20 mouse cellular contexts compared by ENCODE assay signal in genomic region chr2:90576936-90577335, GRCm38 (mm10). TPM values are rescaled to one million over a fixed set of nuclear protein-coding genes. Genes with fewer than 3 reads are reported as not detected.
DNase-seq lines count a peak whose midpoint lies in the region; ATAC-seq and TF ChIP-seq lines count a peak whose summit lies in the region.
"Had no signal": no experiment of that assay in that cellular context is flagged by ENCODE, and none has a peak within 500 bp of the region (broad histone marks: within the 10 kb centered on the region; RNA-seq: fewer than 3 reads in every experiment).

No protein-coding gene starts in this region.

- peaks cover 66% of the 10 kb centered on the region for H3K79me2 ChIP-seq in macrophage (ENCODE audit: inconsistent target)

- no peak for DNase-seq in gastrocnemius, adult 2 months
- no peak for DNase-seq in gastrocnemius, postnatal 14 days
- DNase-seq in kidney, adult 9 months = peak; percentile 68
- DNase-seq in kidney, adult 11 months = no peak
- DNase-seq in neural tube, embryonic 10.5 days (ENCODE audit: extremely low spot score, low spot score) = peak; percentile 12
- no peak for DNase-seq in thymus, adult 18-20 months
- DNase-seq: adrenal gland, postnatal 14 days; cerebellum, postnatal 36 days; gastrocnemius, postnatal 10 days; heart, adult 2 months; kidney, postnatal 14 days; layer of hippocampus, adult 9-11 months; midbrain, embryonic 14.5 days; right cerebral cortex, postnatal 25 days had no signal

- H3K9me3 ChIP-seq in neural tube, embryonic 15.5 days (replicated peaks) = no peaks in the 10 kb centered on the region
- H3K9me3 ChIP-seq: embryonic facial prominence, embryonic 15.5 days; limb, embryonic 12.5 days; lung, embryonic 15.5 days had no signal

- H3K4me3 ChIP-seq in gastrocnemius, adult 2 months = no peak overlapping the region
- H3K4me3 ChIP-seq in neural tube, embryonic 15.5 days (replicated peaks) = no peak overlapping the region
- peak overlapping the region; percentile 16 for H3K4me3 ChIP-seq in macrophage (ENCODE audit: inconsistent target)
- H3K4me3 ChIP-seq: embryonic facial prominence, embryonic 15.5 days; heart, adult 2 months; limb, embryonic 12.5 days; lung, embryonic 15.5 days; myocyte had no signal

- intact Hi-C loops in gastrocnemius, adult 2 months (cut with DNase I) = loop anchor here (5.0 kb wide), 2 partner anchors 35 to 85 kb away; no protein-coding TSS in a partner anchor
- intact Hi-C loops in gastrocnemius, postnatal 14 days (cut with DNase I; ENCODE audit: low total_unique reads) = no loop called here

- H3K4me2 ChIP-seq in neural tube, embryonic 15.5 days = no peak overlapping the region
- H3K4me2 ChIP-seq: embryonic facial prominence, embryonic 15.5 days; limb, embryonic 12.5 days; lung, embryonic 15.5 days had no signal

- no peaks in the 10 kb centered on the region for H3K36me3 ChIP-seq in neural tube, embryonic 15.5 days
- no peaks in the 10 kb centered on the region for H3K36me3 ChIP-seq in macrophage (ENCODE audit: inconsistent target)
- H3K36me3 ChIP-seq: embryonic facial prominence, embryonic 15.5 days; limb, embryonic 12.5 days; lung, embryonic 15.5 days had no signal

- peaks cover 43% of the 10 kb centered on the region for H3K4me1 ChIP-seq in neural tube, embryonic 15.5 days

- H3K27me3 ChIP-seq in neural tube, embryonic 15.5 days (replicated peaks) = no peaks in the 10 kb centered on the region
- H3K27me3 ChIP-seq: embryonic facial prominence, embryonic 15.5 days had no signal

- WGBS in neural tube, embryonic 15.5 days = 28% methylated on average over 1 of the region's 1 CpGs
- 100% methylated on average over 1 of the region's 1 CpGs for WGBS in macrophage (ENCODE audit: missing documents)

- H3K9ac ChIP-seq in neural tube, embryonic 15.5 days (replicated peaks) = no peak overlapping the region
- H3K9ac ChIP-seq: embryonic facial prominence, embryonic 15.5 days; limb, embryonic 12.5 days; lung, embryonic 15.5 days had no signal

- peak overlapping the region; percentile 32; the same call in 1 of the 2 replicates for H3K27ac ChIP-seq in gastrocnemius, adult 2 months
- no peak overlapping the region for H3K27ac ChIP-seq in neural tube, embryonic 15.5 days (replicated peaks)
- peak overlapping the region; percentile 97 for H3K27ac ChIP-seq in macrophage
- H3K27ac ChIP-seq: embryonic facial prominence, embryonic 15.5 days; heart, adult 2 months; limb, embryonic 12.5 days; lung, embryonic 15.5 days had no signal

- TF ChIP-seq CTCF in gastrocnemius, adult 2 months (IDR thresholded peaks at IDR 0.05) = no peak

- no peak for ATAC-seq in neural tube, embryonic 15.5 days (ENCODE audit: low FRiP score)

RNA-seq across cellular contexts. Expression of gene Ptprj, which starts 3.5 kb away (rescaled TPM):
- 1 to 10 TPM; 2.1 to 4.2 TPM for total RNA-seq in gastrocnemius, adult 2 months (2021)
- total RNA-seq in gastrocnemius, postnatal 14 days (2021) = 1 to 10 TPM; 6.5 to 6.6 TPM
- 5.8 and 6.0 TPM in 2 replicates for polyA plus RNA-seq in neural tube, embryonic 15.5 days (2015; fragmentation: Nextera tagmentation; extraction: Ambion mirVana)
- total RNA-seq in macrophage (2018; cell fraction: chromatin; rRNA removed) = 100 to 1,000 TPM; 126 to 596 (median 231) TPM
- 100 to 1,000 TPM; 160 to 376 (median 210) TPM for total RNA-seq in macrophage (2018; cell fraction: cytosol; rRNA removed)
- total RNA-seq in macrophage (2018; cell fraction: nucleus; rRNA removed) = 100 to 1,000 TPM; 188 to 661 (median 403) TPM
- 88.7 to 130 TPM (median 125 TPM) in 3 replicates for polyA plus RNA-seq in macrophage (2018)

Comparison
In these comparisons a context has a peak if more than half of its experiments do, and no peak if none do; other contexts are left out.
1. DNase-seq: peak in kidney, adult 9 months (single experiment) and neural tube, embryonic 10.5 days (single experiment); none in gastrocnemius, adult 2 months (single experiment), gastrocnemius, postnatal 14 days (single experiment), kidney, adult 11 months (single experiment) and thymus, adult 18-20 months (0 of 2).